Mouse (Mus musculus) lung, postnatal 14 days (tissue): Measurements from ENCODE around the gene Tmem141.

Experiments used
- DNase-seq: peaks from one replicate; pipeline ENCODE4 v3.0.0; 2021

Gene Tmem141

GRCm38 (mm10) chr2:25576965-25577891, 44.6 kb downstream of the Tmem141 start:
- no peak for DNase-seq

DNA sequence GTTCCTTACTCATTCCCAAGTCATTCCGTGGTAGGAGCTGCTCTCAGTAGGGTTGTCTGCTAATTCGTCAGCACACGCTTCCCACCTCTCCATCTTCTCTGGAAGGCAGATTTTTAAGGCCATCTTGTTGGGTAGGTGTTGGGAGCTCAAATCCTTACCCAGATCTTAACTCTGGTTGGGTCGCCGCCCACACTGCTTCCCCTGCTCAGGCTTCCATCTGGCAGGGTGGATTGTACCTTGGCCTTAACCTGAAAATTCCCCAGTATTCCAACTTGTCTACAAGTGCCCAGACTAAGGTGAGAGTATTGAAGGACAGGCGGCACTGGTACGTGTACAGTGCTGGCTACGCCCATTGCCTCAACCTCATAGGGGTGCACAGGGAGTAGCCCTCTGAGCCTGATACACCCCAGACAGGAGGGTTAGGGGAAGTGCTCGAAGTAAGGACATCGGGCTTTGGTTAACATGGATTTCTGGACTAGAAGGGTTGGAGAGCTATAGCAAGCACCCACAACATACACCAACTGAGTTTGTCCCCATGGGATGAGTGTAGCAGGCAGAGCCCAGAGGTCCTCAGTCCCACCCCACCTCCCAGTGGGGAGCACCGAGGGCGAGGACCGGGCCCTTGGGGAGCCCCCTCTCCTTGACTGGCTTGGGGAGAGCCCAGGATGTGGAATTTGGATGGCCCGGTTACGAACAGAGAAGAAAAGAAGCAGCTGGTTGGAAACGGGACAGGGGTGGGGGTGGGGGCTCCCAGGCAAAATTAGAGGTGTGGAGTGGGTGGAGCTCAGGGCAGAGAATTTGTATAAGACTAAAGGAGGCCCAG, 45.6 kb downstream of the Tmem141 start:
- DNase-seq = no peak

GRCm38 (mm10) chr2:25575432-25576027, 46.3 kb downstream of the Tmem141 start:
- peak; percentile 48 for DNase-seq

- DNase-seq = peak; percentile 96
Observed at GRCm38 (mm10) chr2:25574579-25575431, 47.0 kb downstream of the Tmem141 start, which contains the start of the genes Mamdc4 and Phpt1. Gene Mamdc4 (minus strand): TSS chr2:25574845. Gene Phpt1 (minus strand): TSS chr2:25575224.

DNA sequence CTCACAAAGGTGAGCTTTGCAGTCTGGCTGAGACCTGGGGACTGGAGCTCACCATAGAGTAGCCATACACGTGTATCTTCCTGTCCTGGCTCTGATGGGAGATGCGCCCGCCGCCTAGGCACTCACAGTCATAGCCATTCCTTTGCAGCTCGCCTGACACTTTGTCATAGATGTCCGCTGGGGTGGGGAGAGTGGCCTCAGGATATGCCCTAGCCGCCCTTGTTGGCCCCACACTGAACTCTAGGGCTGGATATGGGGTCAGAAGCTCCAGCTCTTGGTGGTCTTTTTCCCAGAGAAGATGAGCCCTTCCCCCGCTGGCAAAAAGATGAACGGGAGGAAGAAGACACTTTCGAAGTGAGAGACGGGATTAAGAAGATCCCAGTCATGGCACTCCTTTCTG, 47.7 kb downstream of the Tmem141 start:
- DNase-seq = no peak

GRCm38 (mm10) chr2:25573068-25573467, 48.7 kb downstream of the Tmem141 start:
- DNase-seq = no peak

- DNase-seq = no peak
Observed at GRCm38 (mm10) chr2:25571221-25571620, 50.6 kb downstream of the Tmem141 start.
